Mouse (Mus musculus) embryo, embryonic 11 days (tissue): ENCODE data around the gene Izumo2.
A peak's percentile ranks its signal among the peaks of the same experiment; 100 is the strongest.
"Not testable (repeated sequence)": the region's sequence is repeated elsewhere in the genome, so short reads cannot be mapped to it uniquely, and the experiment has no call there.

ENCODE experiments used
- DNase-seq: peaks from one replicate; pipeline ENCODE4 v3.0.0-alpha.2; 2015

Gene Izumo2

DNA sequence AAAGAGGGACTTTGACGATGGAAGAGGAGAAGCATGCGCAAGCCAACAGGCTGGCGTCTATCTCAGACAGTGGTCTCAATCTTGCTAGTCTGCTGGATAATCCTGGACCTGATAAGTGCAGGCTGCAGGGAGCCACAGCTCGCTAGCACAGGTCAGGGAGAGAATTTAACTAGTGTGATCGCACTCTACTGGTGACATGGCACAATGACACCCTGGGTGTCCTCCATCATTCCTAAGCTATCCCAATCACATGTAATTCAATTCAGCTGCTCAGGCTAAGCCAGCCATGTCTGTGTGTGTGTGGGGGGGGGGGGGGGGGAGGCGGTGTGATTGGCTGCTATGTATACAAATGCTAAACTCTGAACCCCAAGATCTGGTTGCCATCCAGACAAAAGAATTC lies 6.6 kb upstream of the Izumo2 start:
- peak; percentile 69 for DNase-seq

DNA sequence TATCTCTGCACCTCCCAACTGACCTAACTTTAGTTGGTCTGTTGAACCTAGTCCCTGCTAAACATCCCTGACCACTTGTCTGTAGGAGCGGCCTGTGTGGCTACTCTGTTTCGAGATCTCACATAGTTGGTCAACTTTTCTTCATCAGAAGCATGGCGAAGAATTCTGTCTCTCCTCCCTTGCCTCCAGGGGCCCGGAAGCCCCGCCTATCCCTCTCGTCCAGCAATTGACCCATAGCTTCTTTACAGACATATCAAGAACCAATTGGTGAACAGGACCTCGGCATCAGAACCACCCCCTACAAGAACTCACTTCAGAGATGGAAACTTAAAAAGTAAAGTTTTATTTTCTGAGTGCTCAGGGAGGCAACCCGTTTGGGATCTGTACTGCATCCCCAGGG lies 5.6 kb upstream of the Izumo2 start:
- DNase-seq: no peak

DNA sequence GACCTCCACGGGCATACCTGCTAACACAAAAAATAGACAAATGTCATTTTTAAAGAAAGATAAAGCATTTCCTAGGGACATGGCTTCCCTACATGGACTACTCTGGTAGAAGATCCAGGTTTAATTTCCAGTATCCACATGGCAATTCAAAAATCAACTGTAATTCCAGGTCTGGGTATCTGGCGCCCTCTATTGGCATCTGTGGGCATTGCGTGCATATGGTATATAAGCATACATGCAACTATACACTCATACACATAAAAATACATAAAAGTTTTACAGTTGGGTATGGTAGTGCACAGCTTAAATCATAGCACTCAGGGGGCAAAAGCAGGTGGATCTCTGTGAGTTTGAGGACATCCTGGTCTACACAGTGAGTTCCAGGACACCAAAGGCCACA lies 4.2 kb upstream of the Izumo2 start:
- DNase-seq: peak; percentile 17

GRCm38 (mm10) chr7:44705086-44705485 lies 3.5 kb upstream of the Izumo2 start:
- DNase-seq: no peak

GRCm38 (mm10) chr7:44706322-44706721 lies 2.2 kb upstream of the Izumo2 start:
- DNase-seq: no peak

DNA sequence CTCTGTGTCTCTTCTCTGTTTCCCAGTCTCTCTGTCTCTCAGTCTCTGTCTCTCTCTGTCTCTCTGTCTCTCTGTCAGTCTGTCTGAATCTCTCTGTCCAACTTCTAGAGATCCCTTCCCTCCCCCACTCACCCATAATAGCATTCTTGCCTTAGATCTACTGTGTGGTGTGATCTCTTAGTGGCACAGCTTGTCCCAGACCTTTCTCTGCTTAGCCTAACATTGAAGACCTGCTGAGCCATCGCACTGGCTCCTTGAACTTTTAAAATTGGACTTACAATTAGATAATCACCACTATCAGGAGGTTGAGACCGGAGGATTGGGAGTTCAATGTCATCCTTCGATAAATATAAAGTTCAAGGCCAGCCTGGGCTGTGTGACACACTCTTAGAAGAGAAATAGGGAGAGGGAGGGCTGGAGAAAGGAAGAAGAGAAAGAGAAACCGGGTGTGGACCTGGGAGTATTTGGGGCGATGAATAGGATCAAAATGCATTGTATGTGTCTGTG lies 1.3 kb upstream of the Izumo2 start:
- no peak for DNase-seq

DNA sequence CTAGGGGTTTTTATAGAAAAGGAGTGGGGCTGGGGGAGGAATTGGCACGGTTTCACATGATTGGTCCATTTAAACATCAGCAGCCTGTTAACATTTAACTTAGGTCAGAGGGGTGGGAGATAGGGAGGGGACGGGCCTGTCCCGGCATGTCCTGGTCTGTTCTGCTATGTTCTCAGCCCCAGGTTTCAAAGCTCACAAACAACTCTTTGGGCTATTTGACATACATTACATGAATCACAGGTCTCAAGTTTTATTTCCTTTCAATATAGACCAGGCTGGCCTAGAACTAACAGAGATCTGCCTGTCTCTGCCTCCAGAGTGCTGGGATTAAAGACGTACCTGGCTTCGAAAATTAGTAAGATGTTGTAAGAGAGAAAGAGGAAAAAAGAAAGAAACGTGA lies 449 bp upstream of the Izumo2 start:
- not testable (repeated sequence) for DNase-seq

GRCm38 (mm10) chr7:44709881-44710280 lies 1.3 kb downstream of the Izumo2 start:
- DNase-seq: no peak

DNA sequence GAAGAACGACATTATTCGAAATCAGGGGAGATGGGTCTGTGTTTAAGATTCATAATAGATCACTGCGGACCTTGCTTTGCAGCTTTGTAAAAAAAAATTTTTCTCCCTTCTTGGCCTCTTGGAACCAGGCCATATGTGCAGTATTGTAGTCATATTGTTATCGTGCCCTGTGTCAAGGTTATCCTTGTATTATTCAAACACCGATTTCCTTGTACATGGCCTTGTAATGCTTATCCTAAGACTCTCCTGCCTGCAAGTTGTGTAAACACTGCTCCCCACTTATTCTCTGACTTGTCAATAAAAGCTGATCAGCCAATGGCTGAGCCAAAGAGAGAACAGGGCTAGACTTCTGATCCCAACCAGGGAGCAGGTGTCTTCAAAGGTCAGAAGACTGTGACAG lies 13.5 kb downstream of the Izumo2 start:
- DNase-seq: no peak

DNA sequence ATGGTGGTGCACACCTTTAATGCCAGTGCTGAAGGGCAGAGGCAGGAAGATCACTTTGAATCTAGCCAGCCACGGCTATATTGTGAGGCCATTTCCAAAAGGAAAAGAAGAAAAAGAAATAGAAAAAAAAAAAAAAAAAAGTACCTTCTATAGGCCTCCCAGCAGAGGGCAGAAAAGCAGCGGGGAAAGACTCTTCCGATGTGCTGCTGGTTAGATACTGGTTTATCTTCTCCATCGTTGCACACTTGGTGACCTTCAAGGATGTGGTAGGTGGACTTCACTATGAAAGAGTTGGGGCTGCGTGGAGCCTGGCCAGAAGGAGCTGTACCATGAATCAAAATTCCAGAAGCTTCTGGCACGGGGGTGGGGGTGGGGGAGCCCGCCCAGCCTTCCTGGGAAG lies 15.8 kb downstream of the Izumo2 start:
- DNase-seq: peak; percentile 50

DNA sequence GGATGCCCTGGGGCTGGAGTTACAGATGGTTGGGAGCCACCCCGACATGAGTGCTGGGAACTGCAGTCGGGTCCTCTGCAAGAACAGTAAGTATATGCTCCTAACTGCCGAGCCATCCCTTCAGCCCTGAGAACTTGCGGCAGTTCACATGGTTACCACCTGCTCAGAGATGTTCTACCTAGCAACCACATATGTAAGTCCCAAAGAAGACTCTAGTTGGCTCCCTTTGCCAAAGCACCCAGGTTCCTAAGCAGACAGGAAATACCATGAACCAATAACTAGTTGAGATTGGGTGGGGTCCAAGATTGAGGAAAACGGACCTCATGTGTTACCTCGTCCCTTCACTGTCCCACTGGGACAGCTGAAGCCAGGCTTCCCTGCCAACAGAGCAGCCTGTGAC lies 17.8 kb downstream of the Izumo2 start:
- DNase-seq: no peak

GRCm38 (mm10) chr7:44727151-44727550 lies 18.6 kb downstream of the Izumo2 start:
- DNase-seq: no peak

DNA sequence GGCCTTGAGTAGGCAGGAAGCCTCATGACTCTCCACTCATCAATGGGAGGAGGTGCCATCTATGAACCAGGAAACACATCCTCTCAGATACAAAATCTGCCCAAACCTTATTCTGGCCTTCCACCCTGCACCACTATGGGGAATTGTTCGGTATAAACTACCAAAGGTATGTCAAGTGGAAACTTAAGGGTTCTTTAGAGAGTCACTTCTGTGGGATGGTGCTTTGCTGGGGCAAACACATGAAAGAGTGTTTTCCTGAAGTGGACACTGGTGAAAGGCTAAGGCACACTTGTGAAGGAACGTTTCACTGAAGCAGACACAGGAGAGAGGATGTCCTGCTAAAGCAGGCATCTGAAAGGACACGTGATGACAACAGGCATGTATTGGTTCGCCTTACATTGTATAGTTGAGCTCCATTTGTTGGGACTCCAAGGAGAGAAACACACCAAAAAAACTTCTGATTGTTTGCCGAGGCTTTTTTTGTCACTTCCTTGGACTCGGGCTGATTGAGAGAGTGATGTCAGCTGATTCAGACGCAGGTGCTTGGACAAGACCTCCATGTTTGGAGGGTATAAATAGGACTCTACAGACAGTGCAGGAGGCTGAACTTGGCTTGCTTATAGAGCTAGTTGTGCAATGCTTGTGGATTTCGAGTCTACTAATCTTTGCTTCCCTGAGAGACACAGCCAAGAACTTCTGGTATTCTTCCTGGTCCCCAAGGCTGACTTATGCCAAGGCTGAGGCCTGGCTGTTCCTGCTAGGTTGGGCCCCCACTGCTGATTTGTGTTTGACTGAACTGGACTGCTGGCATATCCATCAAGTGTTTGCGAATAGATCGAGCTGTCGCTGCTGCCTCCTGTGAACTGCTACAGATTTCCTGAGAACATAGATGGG lies 19.8 kb downstream of the Izumo2 start:
- no peak for DNase-seq

GRCm38 (mm10) chr7:44733723-44734122 lies 25.2 kb downstream of the Izumo2 start:
- DNase-seq: no peak

DNA sequence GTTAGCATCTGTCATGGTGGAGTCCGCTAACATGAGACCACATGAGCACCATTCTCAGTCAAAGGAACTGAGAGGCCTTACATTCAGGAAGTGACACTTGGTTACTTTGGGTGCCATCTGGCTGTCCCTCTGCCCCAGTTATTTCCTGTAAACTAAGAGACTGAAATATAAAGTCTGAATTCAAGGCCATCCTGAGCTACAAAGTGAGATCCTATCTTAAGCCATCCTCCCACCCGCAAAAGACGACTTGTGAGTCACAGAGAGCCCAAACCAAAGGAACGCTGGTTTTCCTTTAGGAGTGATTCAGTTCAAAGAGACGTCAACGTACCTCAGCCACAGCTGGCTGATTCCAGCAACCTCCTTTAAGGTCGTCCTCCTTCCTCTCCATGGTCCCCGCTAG lies 32.8 kb downstream of the Izumo2 start:
- no peak for DNase-seq

GRCm38 (mm10) chr7:44744270-44744669 lies 35.7 kb downstream of the Izumo2 start:
- DNase-seq: peak; percentile 18

DNA sequence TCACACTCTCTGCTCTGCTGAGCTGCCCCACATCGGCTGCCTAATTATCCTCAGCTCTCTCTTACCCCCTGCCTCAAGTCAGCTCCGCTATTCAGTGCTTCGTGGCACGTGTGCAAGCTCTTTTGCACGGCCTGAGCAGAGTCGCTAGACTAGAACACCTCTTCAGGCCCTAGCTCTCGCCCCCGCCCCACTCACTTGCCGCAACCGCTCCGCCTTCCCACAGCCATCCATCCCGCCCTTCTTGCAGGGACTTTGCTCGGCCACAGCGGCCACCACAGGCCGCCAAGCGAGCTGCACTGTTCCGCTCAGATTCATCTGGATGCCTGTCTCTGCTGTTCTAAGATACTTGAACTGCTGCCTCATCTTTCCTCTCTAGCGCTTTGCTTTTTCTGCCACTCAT lies 36.5 kb downstream of the Izumo2 start:
- DNase-seq: peak; percentile 92

GRCm38 (mm10) chr7:44747115-44747514 lies 38.6 kb downstream of the Izumo2 start:
- DNase-seq: no peak

- peak; percentile 97 for DNase-seq
Observed at GRCm38 (mm10) chr7:44748101-44749044, 39.8 kb downstream of the Izumo2 start, which contains the start of gene Vrk3. Vrk3 (plus strand) TSS chr7:44748413.

- DNase-seq: not testable (repeated sequence)
Observed at GRCm38 (mm10) chr7:44750950-44751349, 42.4 kb downstream of the Izumo2 start, which contains the start of gene Zfp473. Zfp473 (minus strand) TSS chr7:44751050.

DNA sequence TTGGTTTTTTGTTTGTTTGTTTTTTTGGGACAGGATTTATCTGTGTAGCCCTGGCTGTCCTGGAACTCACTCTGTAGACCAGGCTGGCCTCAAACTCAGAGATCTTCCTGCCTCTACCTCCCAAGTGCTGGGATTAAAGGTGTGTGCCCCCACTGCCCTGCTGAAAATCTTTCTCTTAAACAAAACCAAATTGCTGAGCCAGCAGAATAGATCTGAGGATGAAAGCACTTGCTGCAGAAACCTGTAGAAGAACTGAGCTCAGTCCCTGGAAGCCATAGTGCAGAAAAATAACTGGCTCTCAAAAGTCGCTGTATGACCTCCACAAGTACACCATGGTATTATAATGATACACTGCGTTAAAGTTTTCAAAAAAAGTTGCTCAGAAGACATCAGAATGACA lies 48.6 kb downstream of the Izumo2 start:
- DNase-seq: no peak

GRCm38 (mm10) chr7:44760366-44760765 lies 51.8 kb downstream of the Izumo2 start:
- DNase-seq: no peak

DNA sequence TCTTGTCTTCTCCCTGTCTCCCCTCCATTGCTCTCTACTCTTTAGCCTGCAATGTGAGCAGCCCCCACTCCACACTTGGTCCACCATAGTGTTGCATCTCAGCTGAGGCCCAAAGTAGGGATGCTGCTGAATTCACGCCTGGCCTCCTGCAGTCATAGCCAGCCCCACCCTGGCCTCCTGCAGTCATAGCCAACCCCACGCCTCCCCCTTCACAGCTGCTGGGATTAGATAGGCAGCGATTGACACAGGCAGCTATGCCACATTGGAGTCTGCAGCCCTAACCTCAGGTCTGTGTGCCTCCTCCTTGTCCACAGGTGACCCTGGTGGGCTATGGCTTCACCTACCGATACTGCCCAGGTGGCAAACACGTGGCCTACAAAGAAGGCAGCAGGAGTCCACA lies 59.6 kb downstream of the Izumo2 start:
- no peak for DNase-seq
